Mouse (Mus musculus): ENCODE measurements around the gene Dkk2. TPM values are rescaled to one million over a fixed set of nuclear protein-coding genes. Genes with fewer than 3 reads are reported as not detected.
"Not testable (repeated sequence)": the region's sequence is repeated elsewhere in the genome, so short reads cannot be mapped to it uniquely, and the experiment has no call there.

The Dkk2 gene
- 7.6 and 11.8 TPM in 2 replicates for polyA plus RNA-seq (2016; fragmentation: Nextera tagmentation; extraction: Ambion mirVana)

DNA sequence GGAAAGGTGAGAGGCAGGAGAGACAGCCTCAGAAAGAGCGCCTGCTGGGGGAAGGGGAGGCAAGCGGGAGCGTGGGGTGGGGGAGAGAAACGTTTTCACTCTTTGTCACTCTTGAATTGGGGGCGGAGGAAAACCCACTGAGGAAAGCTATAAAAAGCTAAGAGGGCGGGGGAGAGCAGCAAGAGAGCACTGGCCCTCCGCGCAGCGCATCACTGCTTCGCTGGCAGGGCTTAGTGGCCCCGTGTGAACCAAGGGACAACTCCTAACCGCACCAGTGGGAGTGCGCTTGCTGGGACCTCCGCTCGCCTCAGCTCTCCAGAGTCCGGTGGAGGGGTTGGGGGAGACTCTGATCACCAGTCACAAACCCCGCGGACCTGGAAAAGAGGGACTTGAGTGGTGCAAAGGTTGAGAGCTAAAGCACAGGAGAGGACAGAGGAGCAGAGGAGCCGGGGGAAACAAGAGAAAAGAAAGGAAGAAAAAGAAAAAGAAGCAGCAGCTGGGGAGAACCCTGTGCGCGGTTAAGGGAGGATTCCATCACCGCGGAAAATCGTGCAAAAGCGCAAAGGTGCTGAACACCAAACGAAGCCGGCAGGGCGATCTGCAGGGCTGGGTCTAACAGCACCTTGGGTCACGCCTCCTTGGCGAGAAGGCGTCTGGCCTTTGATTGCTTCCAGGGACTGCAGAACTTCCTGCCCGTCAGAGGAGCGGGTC is at the start of gene Dkk2:
TSS of gene Dkk2 (plus strand) at position 181 of the 711 bp plus-strand sequence.
- Histone ChIP-seq H3K4me1 (peaks cover 31% of the 10 kb centered on the region), H3K36me3 (replicated peaks) (no peaks in the 10 kb centered on the region), H3K27ac (no peak within 1 kb of the TSS), H3K9ac (peak within 1 kb of the TSS; percentile 57), H3K9me3 (no peaks in the 10 kb centered on the region), H3K4me2 (peak within 1 kb of the TSS; percentile 93), H3K4me3 (replicated peaks) (peak within 1 kb of the TSS; percentile 48), H3K27me3 (peaks cover 34% of the 10 kb centered on the region)
- WGBS = under 1% methylated on average over 33 of the region's 33 CpGs
- ATAC-seq (ENCODE audit: low FRiP score) = peak; percentile 58; the same call in 1 of the 2 replicates

DNA sequence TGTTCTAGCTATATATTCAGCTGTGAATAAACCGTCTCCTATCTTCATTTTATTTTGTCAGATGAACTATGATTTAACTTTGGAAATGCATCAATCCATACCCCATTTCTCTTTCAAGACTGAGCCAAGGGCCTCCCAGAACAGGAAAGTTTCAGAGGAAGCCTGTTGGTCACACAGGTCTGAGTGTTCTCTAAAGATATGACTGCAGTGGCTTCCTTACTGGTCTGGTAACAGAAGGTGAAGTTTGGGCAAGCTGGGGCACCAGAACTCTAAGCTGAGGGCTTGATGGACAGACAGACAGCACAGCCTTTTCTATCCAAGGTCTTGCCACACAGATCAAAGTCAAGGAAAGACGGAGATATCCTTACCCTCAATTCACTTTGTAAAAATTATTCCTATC is 48.4 kb upstream of the Dkk2 start:
- no peaks in the 10 kb centered on the region for H3K27me3 ChIP-seq
- no peak overlapping the region for H3K9ac ChIP-seq
- no peaks in the 10 kb centered on the region for H3K9me3 ChIP-seq
- H3K4me2 ChIP-seq = no peak overlapping the region
- no peak for ATAC-seq (ENCODE audit: low FRiP score)
- H3K27ac ChIP-seq = no peak overlapping the region
- WGBS = 92% methylated on average over 2 of the region's 2 CpGs
- H3K4me3 ChIP-seq (replicated peaks) = no peak overlapping the region
- H3K4me1 ChIP-seq = peaks cover 6% of the 10 kb centered on the region
- no peaks in the 10 kb centered on the region for H3K36me3 ChIP-seq (replicated peaks)

DNA sequence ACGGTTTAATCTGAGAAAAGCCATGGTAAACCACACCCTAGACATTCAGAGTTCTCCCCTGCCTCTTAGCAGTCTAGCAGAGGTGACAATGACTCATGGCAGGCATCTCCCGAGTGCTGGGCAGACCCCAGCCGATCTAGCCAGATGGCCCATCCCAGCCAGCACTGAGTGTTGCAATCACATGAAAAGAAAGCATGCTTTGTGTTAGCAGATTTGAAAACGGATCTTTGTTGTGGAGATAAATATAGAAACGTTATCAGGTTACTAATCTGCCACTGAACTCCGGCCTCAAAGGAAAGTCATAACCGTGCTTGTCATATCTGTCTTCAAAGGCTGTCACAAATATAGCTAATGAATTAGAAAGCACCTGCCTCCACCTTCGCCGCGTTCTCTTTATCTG is 47.4 kb upstream of the Dkk2 start:
- Histone ChIP-seq H3K4me3 (replicated peaks) (no peak overlapping the region), H3K9me3 (no peaks in the 10 kb centered on the region), H3K36me3 (replicated peaks) (no peaks in the 10 kb centered on the region), H3K4me2 (no peak overlapping the region), H3K4me1 (peaks cover 6% of the 10 kb centered on the region), H3K9ac (no peak overlapping the region), H3K27me3 (no peaks in the 10 kb centered on the region), H3K27ac (no peak overlapping the region)
- ATAC-seq (ENCODE audit: low FRiP score) = no peak
- 49% methylated on average over 10 of the region's 10 CpGs for WGBS

DNA sequence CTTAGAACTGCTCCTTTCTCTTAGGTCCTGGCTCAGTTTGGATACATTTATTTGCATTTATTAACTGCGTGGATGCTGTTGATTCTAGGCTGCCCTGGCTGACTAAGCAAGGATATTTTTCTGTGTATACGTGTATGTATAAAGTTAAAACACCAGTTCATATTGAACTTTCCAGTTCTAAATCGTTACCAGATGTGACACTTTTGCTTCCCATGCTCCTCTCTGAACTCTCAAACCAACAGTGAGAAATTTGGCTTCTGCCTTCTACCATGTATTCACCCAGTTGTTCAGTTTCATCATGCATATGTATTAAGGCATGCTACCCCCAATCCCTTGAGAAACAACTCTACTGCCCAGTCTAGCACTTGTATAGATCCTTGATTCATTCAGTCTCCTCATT is 45.0 kb upstream of the Dkk2 start:
- Histone ChIP-seq H3K4me1 (no peaks in the 10 kb centered on the region), H3K9me3 (no peaks in the 10 kb centered on the region), H3K36me3 (replicated peaks) (no peaks in the 10 kb centered on the region), H3K9ac (no peak overlapping the region), H3K27ac (no peak overlapping the region), H3K4me2 (no peak overlapping the region), H3K4me3 (replicated peaks) (no peak overlapping the region), H3K27me3 (no peaks in the 10 kb centered on the region)
- 73% methylated on average over 3 of the region's 3 CpGs for WGBS
- ATAC-seq (ENCODE audit: low FRiP score) = no peak

DNA sequence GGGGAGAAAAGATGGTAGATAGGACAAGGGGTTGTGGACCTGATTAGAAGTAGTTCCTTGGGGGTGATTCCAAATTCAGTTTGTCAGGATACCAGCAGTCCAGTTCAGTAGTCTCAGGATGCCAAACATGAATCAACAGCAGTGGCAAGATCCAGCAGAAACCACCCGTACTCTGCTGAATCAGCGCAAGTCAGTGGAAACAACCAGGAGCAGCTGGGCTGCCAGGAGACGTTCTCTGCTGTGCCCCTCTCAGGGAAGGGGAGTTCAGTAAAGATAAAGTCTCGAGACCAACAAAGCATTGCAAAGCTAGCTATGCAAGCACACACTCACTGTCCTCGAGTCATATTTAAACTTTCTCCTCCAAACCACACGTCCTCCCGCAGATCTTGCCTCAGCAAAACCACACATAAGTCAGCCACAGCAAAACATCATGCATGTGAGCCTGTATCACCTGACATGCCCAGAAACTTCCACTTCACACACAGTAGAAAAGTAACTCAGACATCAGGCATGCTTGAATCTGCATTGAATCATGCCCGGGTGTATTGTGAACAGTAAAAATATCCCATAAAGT is 34.1 kb upstream of the Dkk2 start:
- no peak for ATAC-seq (ENCODE audit: low FRiP score)
- Histone ChIP-seq H3K4me1 (no peaks in the 10 kb centered on the region), H3K9ac (no peak overlapping the region), H3K4me3 (replicated peaks) (no peak overlapping the region), H3K27me3 (no peaks in the 10 kb centered on the region), H3K4me2 (no peak overlapping the region), H3K27ac (no peak overlapping the region), H3K9me3 (no peaks in the 10 kb centered on the region), H3K36me3 (replicated peaks) (no peaks in the 10 kb centered on the region)
- 93% methylated on average over 8 of the region's 8 CpGs for WGBS

DNA sequence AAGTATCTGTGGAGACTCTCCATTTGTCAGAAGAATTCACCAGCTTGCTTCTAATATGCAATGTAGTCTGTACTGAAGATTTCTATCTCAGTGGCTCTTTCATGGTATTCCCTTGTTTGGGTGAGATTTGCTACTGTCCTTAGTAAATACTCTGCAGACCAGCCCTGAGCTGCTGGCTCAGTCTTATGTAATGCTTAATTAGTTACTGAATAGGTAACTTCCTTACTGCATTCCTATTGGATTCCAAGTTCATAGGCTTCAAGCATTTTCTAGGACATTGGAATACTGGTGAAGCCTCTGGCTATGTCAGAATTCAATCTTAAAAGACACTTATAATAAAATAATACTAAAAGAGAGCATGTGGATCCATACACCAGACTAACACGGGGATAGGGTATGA is 22.3 kb upstream of the Dkk2 start:
- H3K4me3 ChIP-seq (replicated peaks); H3K27me3 ChIP-seq; ATAC-seq (ENCODE audit: low FRiP score); H3K36me3 ChIP-seq (replicated peaks); H3K27ac ChIP-seq; H3K4me1 ChIP-seq; H3K4me2 ChIP-seq; H3K9ac ChIP-seq; H3K9me3 ChIP-seq: not testable (repeated sequence)
- WGBS = 74% methylated on average over 1 of the region's 1 CpGs

DNA sequence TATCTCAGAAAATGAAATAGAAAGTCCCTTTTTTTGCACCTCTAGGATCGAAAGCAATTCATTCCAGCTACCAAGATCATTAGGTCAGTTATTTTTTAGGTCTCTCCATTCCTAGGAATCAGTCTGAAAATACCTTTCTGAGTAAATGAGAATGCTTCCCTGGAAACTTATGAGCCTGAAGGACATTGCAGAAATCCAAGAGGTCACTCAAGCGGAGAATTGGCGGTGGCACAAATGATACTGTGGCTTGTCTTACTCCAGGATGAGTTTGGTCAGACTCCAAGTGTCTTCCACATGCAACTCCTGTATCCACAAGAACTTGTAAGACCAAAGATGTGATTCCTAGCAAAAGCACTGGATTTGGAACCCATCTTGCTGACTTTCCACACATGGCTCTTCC is 21.7 kb upstream of the Dkk2 start:
- Histone ChIP-seq H3K36me3 (replicated peaks) (no peaks in the 10 kb centered on the region), H3K27me3 (no peaks in the 10 kb centered on the region), H3K4me3 (replicated peaks) (no peak overlapping the region), H3K4me1 (no peaks in the 10 kb centered on the region), H3K27ac (no peak overlapping the region), H3K9me3 (no peaks in the 10 kb centered on the region), H3K9ac (no peak overlapping the region), H3K4me2 (no peak overlapping the region)
- WGBS = 94% methylated on average over 3 of the region's 3 CpGs
- no peak for ATAC-seq (ENCODE audit: low FRiP score)

DNA sequence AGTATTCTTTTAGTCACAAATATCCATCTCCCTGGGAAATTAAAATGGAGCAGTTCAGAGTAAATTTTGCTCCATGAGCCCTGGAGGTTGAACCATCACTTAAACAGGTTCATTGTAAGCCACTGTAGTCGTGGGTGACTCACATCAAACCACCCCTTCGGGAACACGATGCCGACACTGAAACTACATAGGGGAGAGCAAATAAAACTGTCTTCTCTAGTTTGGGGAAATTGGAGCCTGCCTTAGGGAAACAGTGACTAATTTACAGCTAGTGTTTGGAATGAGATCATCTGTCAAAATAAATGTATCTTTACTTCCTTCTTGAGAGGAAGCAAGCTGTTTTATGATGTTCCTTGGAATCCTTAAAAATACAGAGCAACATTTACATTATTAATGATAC is 21.1 kb upstream of the Dkk2 start:
- H3K9ac ChIP-seq = no peak overlapping the region
- H3K27ac ChIP-seq = no peak overlapping the region
- no peaks in the 10 kb centered on the region for H3K27me3 ChIP-seq
- no peaks in the 10 kb centered on the region for H3K4me1 ChIP-seq
- no peak for ATAC-seq (ENCODE audit: low FRiP score)
- H3K9me3 ChIP-seq = no peaks in the 10 kb centered on the region
- 89% methylated on average over 4 of the region's 4 CpGs for WGBS
- H3K4me3 ChIP-seq (replicated peaks) = no peak overlapping the region
- no peaks in the 10 kb centered on the region for H3K36me3 ChIP-seq (replicated peaks)
- no peak overlapping the region for H3K4me2 ChIP-seq

DNA sequence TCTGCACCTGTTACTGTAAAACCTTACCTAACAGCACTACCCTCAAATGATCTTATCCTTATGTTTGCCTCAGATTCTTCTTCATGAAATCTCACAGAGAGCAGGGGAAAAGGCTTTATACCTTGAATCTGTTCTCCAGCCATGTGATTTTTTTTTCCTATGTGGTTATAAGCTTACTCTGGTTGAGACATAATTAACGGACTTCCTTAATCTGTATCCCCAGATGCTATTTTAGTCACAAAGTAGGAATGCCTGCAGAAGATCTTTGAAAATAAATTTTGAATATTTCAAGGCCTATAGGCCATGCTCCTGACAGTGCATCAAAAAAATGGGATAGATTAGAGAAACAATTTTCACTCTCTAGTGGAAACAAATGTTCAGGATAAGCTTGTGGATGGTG is 20.2 kb upstream of the Dkk2 start:
- Histone ChIP-seq H3K27ac (no peak overlapping the region), H3K4me3 (replicated peaks) (no peak overlapping the region), H3K9me3 (no peaks in the 10 kb centered on the region), H3K4me2 (no peak overlapping the region), H3K9ac (no peak overlapping the region), H3K4me1 (no peaks in the 10 kb centered on the region), H3K27me3 (no peaks in the 10 kb centered on the region), H3K36me3 (replicated peaks) (no peaks in the 10 kb centered on the region)
- ATAC-seq (ENCODE audit: low FRiP score) = no peak
- 87% methylated on average over 1 of the region's 1 CpGs for WGBS

DNA sequence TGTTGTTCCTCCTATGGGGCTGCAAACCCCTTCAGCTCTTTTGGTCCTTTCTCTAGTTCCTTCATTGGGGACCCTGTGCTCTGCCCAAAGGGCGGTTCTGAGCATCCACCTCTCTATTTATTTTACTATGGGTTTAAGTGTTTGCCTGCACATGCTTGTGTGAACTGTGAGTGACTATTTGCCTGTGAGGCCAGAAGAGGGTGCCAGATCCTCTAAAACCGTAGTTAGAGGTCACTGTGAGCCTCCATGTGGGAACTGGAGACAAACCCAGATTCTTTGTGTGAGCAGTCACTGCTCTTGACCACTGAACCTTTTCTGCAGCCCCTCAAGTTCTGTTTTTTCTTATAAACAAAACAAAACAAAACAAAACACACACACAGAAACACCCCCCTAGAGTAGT is 14.1 kb upstream of the Dkk2 start:
- H3K9me3 ChIP-seq = no peaks in the 10 kb centered on the region
- H3K4me1 ChIP-seq = no peaks in the 10 kb centered on the region
- no peaks in the 10 kb centered on the region for H3K36me3 ChIP-seq (replicated peaks)
- H3K4me2 ChIP-seq = no peak overlapping the region
- H3K27me3 ChIP-seq = no peaks in the 10 kb centered on the region
- H3K9ac ChIP-seq = no peak overlapping the region
- H3K27ac ChIP-seq = no peak overlapping the region
- ATAC-seq (ENCODE audit: low FRiP score) = no peak
- 49% methylated on average over 2 of the region's 2 CpGs for WGBS
- no peak overlapping the region for H3K4me3 ChIP-seq (replicated peaks)

DNA sequence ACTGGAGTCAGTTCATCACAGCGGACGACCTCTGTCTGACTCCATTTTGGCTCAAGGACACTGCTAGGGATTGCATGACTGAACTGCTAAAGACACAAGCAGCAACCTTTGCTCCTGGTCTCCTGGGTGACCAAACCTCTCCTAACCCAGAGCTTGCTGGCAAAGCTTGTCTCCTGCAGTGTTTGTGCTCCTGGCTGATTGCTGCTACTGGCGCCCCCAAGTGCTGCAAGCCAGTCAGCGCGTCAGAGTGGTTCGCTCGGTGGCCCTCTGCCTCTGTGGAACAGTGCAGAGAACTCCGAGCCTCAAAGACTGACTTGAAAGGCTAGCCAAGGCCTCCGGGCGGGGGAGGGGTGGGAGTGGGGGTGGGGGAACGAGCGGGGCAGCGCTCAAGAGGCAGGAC is 1.1 kb upstream of the Dkk2 start:
- peak overlapping the region; percentile 48 for H3K4me3 ChIP-seq (replicated peaks)
- H3K27me3 ChIP-seq = peaks cover 34% of the 10 kb centered on the region
- H3K9me3 ChIP-seq = no peaks in the 10 kb centered on the region
- no peaks in the 10 kb centered on the region for H3K36me3 ChIP-seq (replicated peaks)
- H3K4me2 ChIP-seq = peak overlapping the region; percentile 93
- 5% methylated on average over 13 of the region's 13 CpGs for WGBS
- H3K9ac ChIP-seq = 0 out of 2 replicates have a peak overlapping the region, but pooled peaks have one; percentile 9
- no peak overlapping the region for H3K27ac ChIP-seq
- peak; percentile 69; the same call in 1 of the 2 replicates for ATAC-seq (ENCODE audit: low FRiP score)
- H3K4me1 ChIP-seq = peaks cover 31% of the 10 kb centered on the region

DNA sequence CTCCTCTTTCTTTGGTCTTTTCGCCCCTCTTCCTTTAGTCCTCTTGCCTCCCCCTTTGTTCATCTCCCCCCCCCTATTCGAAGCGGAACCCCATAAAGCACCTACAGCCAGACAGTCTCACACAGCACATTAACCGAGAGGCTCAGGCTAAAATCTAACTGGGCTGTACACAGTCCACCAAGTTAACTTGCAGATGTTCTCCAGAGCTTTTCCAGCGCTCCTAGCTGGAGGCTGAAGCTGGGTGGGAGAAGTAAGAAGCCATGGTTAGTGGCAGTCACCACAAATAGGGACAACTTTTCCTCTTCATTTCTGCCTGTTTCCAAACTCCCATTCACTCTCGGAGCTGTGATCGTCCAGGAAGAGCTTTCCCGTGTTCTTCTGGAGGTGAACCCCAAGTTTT is 412 bp upstream of the Dkk2 start:
- peak overlapping the region; percentile 57; the same call in 1 of the 2 replicates for H3K9ac ChIP-seq
- WGBS = 3% methylated on average over 8 of the region's 8 CpGs
- H3K4me1 ChIP-seq = peaks cover 31% of the 10 kb centered on the region
- no peaks in the 10 kb centered on the region for H3K9me3 ChIP-seq
- peaks cover 34% of the 10 kb centered on the region for H3K27me3 ChIP-seq
- peak overlapping the region; percentile 93 for H3K4me2 ChIP-seq
- no peaks in the 10 kb centered on the region for H3K36me3 ChIP-seq (replicated peaks)
- H3K4me3 ChIP-seq (replicated peaks) = peak overlapping the region; percentile 48
- ATAC-seq (ENCODE audit: low FRiP score) = 0 out of 2 replicates have a peak, but pooled peaks have one; percentile 13
- no peak overlapping the region for H3K27ac ChIP-seq

DNA sequence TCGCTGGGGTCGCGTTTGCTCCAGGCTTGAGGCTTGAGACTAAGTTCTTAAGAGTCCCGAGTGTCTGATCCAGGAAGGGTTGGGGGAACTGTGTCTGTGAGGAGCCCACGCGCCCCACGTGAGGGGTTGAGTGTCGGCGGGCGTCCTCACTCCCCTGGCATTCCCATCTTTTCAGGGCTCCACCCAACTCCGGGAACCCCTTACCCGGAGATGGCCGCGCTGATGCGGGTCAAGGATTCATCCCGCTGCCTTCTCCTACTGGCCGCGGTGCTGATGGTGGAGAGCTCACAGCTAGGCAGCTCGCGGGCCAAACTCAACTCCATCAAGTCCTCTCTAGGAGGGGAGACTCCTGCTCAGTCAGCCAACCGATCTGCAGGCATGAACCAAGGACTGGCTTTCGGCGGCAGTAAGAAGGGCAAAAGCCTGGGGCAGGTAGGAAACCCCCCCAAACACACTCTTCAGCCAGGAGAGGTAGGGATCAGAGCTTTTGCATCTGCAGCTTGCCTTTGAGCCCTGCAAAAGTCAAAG is 795 bp downstream of the Dkk2 start:
- Histone ChIP-seq H3K9ac (peak overlapping the region; percentile 57), H3K4me1 (peaks cover 31% of the 10 kb centered on the region), H3K9me3 (no peaks in the 10 kb centered on the region), H3K27ac (no peak overlapping the region), H3K27me3 (peaks cover 34% of the 10 kb centered on the region), H3K36me3 (replicated peaks) (no peaks in the 10 kb centered on the region), H3K4me3 (replicated peaks) (peak overlapping the region; percentile 48), H3K4me2 (peak overlapping the region; percentile 93)
- WGBS = under 1% methylated on average over 23 of the region's 23 CpGs
- ATAC-seq (ENCODE audit: low FRiP score) = 0 out of 2 replicates have a peak, but pooled peaks have one; percentile 4
